Comparison of ENCODE assay signal across 10 mouse cellular contexts in the genomic region with DNA sequence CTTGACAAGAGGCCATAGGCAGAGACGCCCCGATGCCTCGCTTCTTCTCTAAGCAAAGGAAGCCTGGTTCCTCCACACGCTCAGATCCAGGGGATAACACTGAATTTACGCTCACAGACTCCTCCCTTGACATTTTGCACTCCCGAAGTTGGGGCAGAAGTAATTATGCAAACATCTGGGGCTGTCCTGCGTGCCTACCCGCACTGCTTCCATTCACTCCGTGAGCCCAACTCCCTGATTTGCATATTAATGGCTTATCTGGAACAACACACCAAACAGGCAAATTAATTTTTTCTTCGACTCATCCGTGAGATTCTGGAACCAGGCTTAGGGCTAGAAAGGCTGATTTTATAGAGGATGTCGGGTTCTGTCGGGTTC. TPM values are rescaled to one million over a fixed set of nuclear protein-coding genes. Genes with fewer than 3 reads are reported as not detected.
DNase-seq lines count a peak whose midpoint lies in the region; ATAC-seq and TF ChIP-seq lines count a peak whose summit lies in the region.
"Had no signal": no experiment of that assay in that cellular context is flagged by ENCODE, and none has a peak within 500 bp of the region (broad histone marks: within the 10 kb centered on the region; RNA-seq: fewer than 3 reads in every experiment).

No protein-coding gene starts in this region.

- no peak for TF ChIP-seq POLR2A in small intestine, adult 2 months (IDR thresholded peaks at IDR 0.05; ENCODE audit: low read depth, low read length)

- H3K9me3 ChIP-seq in forebrain, embryonic 10.5 days: no peaks in the 10 kb centered on the region
- H3K9me3 ChIP-seq in forebrain, postnatal 0 days (ENCODE audit: low read length): no peaks in the 10 kb centered on the region
- H3K9me3 ChIP-seq in intestine, embryonic 16.5 days (ENCODE audit: control insufficient read depth, low read length): no peaks in the 10 kb centered on the region

- no peak for TF ChIP-seq CTCF in forebrain, postnatal 0 days (IDR thresholded peaks at IDR 0.05; ENCODE audit: low read depth)
- TF ChIP-seq CTCF in small intestine, adult 2 months (IDR thresholded peaks at IDR 0.05; ENCODE audit: extremely low read depth, insufficient read length, insufficient replicate concordance, low read depth, low read length): no peak

- H3K27me3 ChIP-seq in forebrain, embryonic 10.5 days (ENCODE audit: poor library complexity, severe bottlenecking): peaks cover 100% of the 10 kb centered on the region
- peaks cover 87% of the 10 kb centered on the region for H3K27me3 ChIP-seq in forebrain, postnatal 0 days (ENCODE audit: insufficient read depth, low read length)
- H3K27me3 ChIP-seq in intestine, embryonic 16.5 days (replicated peaks; ENCODE audit: control insufficient read depth, insufficient read depth, low read length): peaks cover 83% of the 10 kb centered on the region
- H3K27me3 ChIP-seq in small intestine, adult 2 months (ENCODE audit: control insufficient read depth, insufficient read depth, low read length): peaks cover 57% of the 10 kb centered on the region

- under 1% methylated on average over 13 of the region's 13 CpGs for WGBS in forebrain, embryonic 10.5 days
- WGBS in forebrain, postnatal 0 days: under 1% methylated on average over 13 of the region's 13 CpGs
- WGBS in intestine, embryonic 16.5 days: 3% methylated on average over 13 of the region's 13 CpGs
- 12% methylated on average over 13 of the region's 13 CpGs for WGBS in small intestine, adult 2 months

- H3K27ac ChIP-seq in forebrain, embryonic 10.5 days: no peak overlapping the region; the same call in 1 of the 2 replicates
- H3K27ac ChIP-seq in forebrain, postnatal 0 days (ENCODE audit: low read depth, low read length): no peak overlapping the region
- no peak overlapping the region for H3K27ac ChIP-seq in intestine, embryonic 16.5 days (ENCODE audit: low read length)
- no peak overlapping the region for H3K27ac ChIP-seq in small intestine, adult 2 months (ENCODE audit: insufficient read depth, low read depth, low read length)
- H3K27ac ChIP-seq: kidney, postnatal 0 days had no signal

- peak; percentile 52 for DNase-seq in forebrain, embryonic 10.5 days (ENCODE audit: extremely low spot score, low spot score)
- no peak for DNase-seq in forebrain, postnatal 0 days
- DNase-seq in retina, postnatal 1 day: peak; percentile 56
- no peak for DNase-seq in retina, embryonic 14.5 days (ENCODE audit: low spot score)
- DNase-seq in adrenal gland, postnatal 25 days: no peak
- DNase-seq: cerebellum, adult 9-10 months had no signal

- no peak overlapping the region for H3K4me2 ChIP-seq in forebrain, postnatal 0 days (ENCODE audit: low read depth)
- no peak overlapping the region for H3K4me2 ChIP-seq in intestine, embryonic 16.5 days (ENCODE audit: low read depth, low read length)

- no peak overlapping the region for H3K9ac ChIP-seq in forebrain, postnatal 0 days
- H3K9ac ChIP-seq in intestine, embryonic 16.5 days (ENCODE audit: low read depth, low read length): no peak overlapping the region

- no peak for ATAC-seq in forebrain, postnatal 0 days
- ATAC-seq in intestine, embryonic 16.5 days: no peak
- ATAC-seq in cerebellum, adult (ENCODE audit: insufficient number of reproducible peaks, low FRiP score, low TSS enrichment): no peak

- peak overlapping the region; percentile 47; the same call in 1 of the 2 replicates for H3K4me3 ChIP-seq in forebrain, embryonic 10.5 days
- no peak overlapping the region for H3K4me3 ChIP-seq in forebrain, postnatal 0 days (ENCODE audit: low read depth, low read length)
- peak overlapping the region; percentile 20; the same call in 1 of the 2 replicates for H3K4me3 ChIP-seq in intestine, embryonic 16.5 days (ENCODE audit: low read length)
- H3K4me3 ChIP-seq in small intestine, adult 2 months (ENCODE audit: low read depth, low read length): peak overlapping the region; percentile 27; the same call in 1 of the 2 replicates

- H3K36me3 ChIP-seq in forebrain, embryonic 10.5 days (replicated peaks): no peaks in the 10 kb centered on the region
- no peaks in the 10 kb centered on the region for H3K36me3 ChIP-seq in forebrain, postnatal 0 days (ENCODE audit: insufficient read depth)
- H3K36me3 ChIP-seq in intestine, embryonic 16.5 days (ENCODE audit: control insufficient read depth, insufficient read depth, low read length): no peaks in the 10 kb centered on the region
- no peaks in the 10 kb centered on the region for H3K36me3 ChIP-seq in small intestine, adult 2 months (ENCODE audit: control insufficient read depth, insufficient read depth, low read length)

- H3K4me1 ChIP-seq in forebrain, embryonic 10.5 days: peaks cover 67% of the 10 kb centered on the region
- H3K4me1 ChIP-seq in forebrain, postnatal 0 days (ENCODE audit: insufficient read depth): peaks cover 13% of the 10 kb centered on the region
- peaks cover 54% of the 10 kb centered on the region for H3K4me1 ChIP-seq in intestine, embryonic 16.5 days (ENCODE audit: control insufficient read depth, insufficient read depth, low read length)
- peaks cover 50% of the 10 kb centered on the region for H3K4me1 ChIP-seq in small intestine, adult 2 months (ENCODE audit: control insufficient read depth, insufficient read depth, insufficient read length, low read length)

RNA-seq across cellular contexts. Expression of gene Cbx8, which starts 7.4 kb away (rescaled TPM):
- 9.5 and 11.3 TPM in 2 replicates for polyA plus RNA-seq in forebrain, embryonic 10.5 days (2016; fragmentation: Nextera tagmentation; extraction: Ambion mirVana)
- total RNA-seq in forebrain, postnatal 0 days (2014; rRNA removed): 14.2 and 21.9 TPM in 2 replicates
- polyA plus RNA-seq in forebrain, postnatal 0 days (2015; fragmentation: Nextera tagmentation; extraction: Ambion mirVana): 5.3 and 8.5 TPM in 2 replicates
- polyA plus RNA-seq in intestine, embryonic 16.5 days (2015; fragmentation: Nextera tagmentation; extraction: Ambion mirVana): 8.1 and 8.5 TPM in 2 replicates
- 4.4 and 4.7 TPM in 2 replicates for polyA plus RNA-seq in small intestine, adult 2 months (2012; rRNA removed)
- 9.2 and 13.0 TPM in 2 replicates for total RNA-seq in adrenal gland, postnatal 25 days (2021)

RNA-seq across cellular contexts. Expression of gene Cbx2, which starts 25.4 kb away (rescaled TPM):
- polyA plus RNA-seq in forebrain, embryonic 10.5 days (2016; fragmentation: Nextera tagmentation; extraction: Ambion mirVana): 115 and 127 TPM in 2 replicates
- total RNA-seq in forebrain, postnatal 0 days (2014; rRNA removed): 9.2 and 15.2 TPM in 2 replicates
- 6.4 TPM in 2 replicates for polyA plus RNA-seq in forebrain, postnatal 0 days (2015; fragmentation: Nextera tagmentation; extraction: Ambion mirVana)
- polyA plus RNA-seq in intestine, embryonic 16.5 days (2015; fragmentation: Nextera tagmentation; extraction: Ambion mirVana): 17.8 and 18.1 TPM in 2 replicates
- 1.6 and 3.1 TPM in 2 replicates for polyA plus RNA-seq in small intestine, adult 2 months (2012; rRNA removed)
- 8.9 and 9.8 TPM in 2 replicates for total RNA-seq in adrenal gland, postnatal 25 days (2021)

RNA-seq across cellular contexts. Expression of gene Cbx4, which starts 37.9 kb away (rescaled TPM):
- polyA plus RNA-seq in forebrain, embryonic 10.5 days (2016; fragmentation: Nextera tagmentation; extraction: Ambion mirVana): 3.3 and 4.6 TPM in 2 replicates
- 36.1 and 38.6 TPM in 2 replicates for total RNA-seq in forebrain, postnatal 0 days (2014; rRNA removed)
- polyA plus RNA-seq in forebrain, postnatal 0 days (2015; fragmentation: Nextera tagmentation; extraction: Ambion mirVana): 21.7 and 26.1 TPM in 2 replicates
- 9.3 and 10.0 TPM in 2 replicates for polyA plus RNA-seq in intestine, embryonic 16.5 days (2015; fragmentation: Nextera tagmentation; extraction: Ambion mirVana)
- polyA plus RNA-seq in small intestine, adult 2 months (2012; rRNA removed): 4.2 and 7.6 TPM in 2 replicates
- total RNA-seq in adrenal gland, postnatal 25 days (2021): 100 and 121 TPM in 2 replicates

Comparison
In these comparisons a context has a peak if more than half of its experiments do, and no peak if none do; other contexts are left out.
1. DNase-seq: peak in forebrain, embryonic 10.5 days (single experiment) and retina, postnatal 1 day (single experiment); none in forebrain, postnatal 0 days (single experiment), retina, embryonic 14.5 days (single experiment) and adrenal gland, postnatal 25 days (single experiment).